Mouse (Mus musculus) CH12.LX (cell line): ENCODE results near the gene Fbxl3. TPM values are rescaled to one million over a fixed set of nuclear protein-coding genes. Genes with fewer than 3 reads are reported as not detected.

Experiments used
- DNase-seq: peaks from one replicate; pipeline ENCODE4 v3.0.0-alpha.2; 2013; ENCODE audit errors: extremely low read depth
- H3K27ac ChIP-seq: 2 replicates; pipeline ENCODE4 v1.5.1; 2012; ENCODE audit warnings: low read depth, mild to moderate bottlenecking, control low read depth, moderate library complexity; ENCODE audit not compliant: insufficient read depth
- H3K27me3 ChIP-seq: replicated peaks from 2 replicates; pipeline ENCODE3; 2012; ENCODE audit warnings: inconsistent platforms
- H3K36me3 ChIP-seq, 2 experiments: replicated peaks in 1 of 2; 2 replicates each; pipeline versions ENCODE3 to v1.6.1; 2012; ENCODE audit warnings: inconsistent platforms in 1 of 2, low read length in 1 of 2, mild to moderate bottlenecking in 1 of 2, mixed read lengths in 1 of 2, moderate library complexity in 1 of 2; ENCODE audit not compliant: control insufficient read depth in 1 of 2, insufficient read depth in 1 of 2
- H3K4me1 ChIP-seq, 2 experiments: 2 replicates each; pipeline ENCODE4 v1.6.1; 2012; ENCODE audit warnings: inconsistent platforms in 1 of 2, moderate library complexity in 1 of 2; ENCODE audit not compliant: insufficient read depth in 2 of 2, control insufficient read depth in 1 of 2
- H3K4me2 ChIP-seq: 2 replicates; pipeline ENCODE4 v1.6.1; 2012; ENCODE audit warnings: low read depth, mild to moderate bottlenecking, control low read depth; ENCODE audit not compliant: poor library complexity, insufficient read depth, severe bottlenecking
- H3K4me3 ChIP-seq, 3 experiments: fragments of 150-350 bp in 1 of 3; sonication (generic) in 1 of 3; replicated peaks in 1 of 3; 2 replicates each; pipeline versions ENCODE3 to v1.5.1; 2011 to 2012; ENCODE audit warnings: low read depth in 2 of 3, low read length in 2 of 3, mild to moderate bottlenecking in 2 of 3, moderate library complexity in 2 of 3, control low read depth in 1 of 3, improper control_type of control experiment in 1 of 3, inconsistent platforms in 1 of 3, mixed read lengths in 1 of 3; ENCODE audit not compliant: poor library complexity in 1 of 3
- H3K79me2 ChIP-seq: replicated peaks from 2 replicates; pipeline ENCODE4 v1.6.1; 2012; ENCODE audit warnings: mild to moderate bottlenecking, moderate library complexity; ENCODE audit not compliant: control insufficient read depth, poor library complexity, insufficient read depth, severe bottlenecking; ENCODE audit errors: extremely low read depth
- H3K9ac ChIP-seq: 2 replicates; pipeline ENCODE4 v1.6.1; 2012; ENCODE audit warnings: low read depth, mild to moderate bottlenecking, control low read depth, moderate library complexity; ENCODE audit not compliant: insufficient read depth
- H3K9me3 ChIP-seq: replicated peaks from 2 replicates; pipeline ENCODE3; 2012; ENCODE audit warnings: low read length, inconsistent platforms, mixed read lengths
- CHD1 ChIP-seq: IDR thresholded peaks from 2 replicates; pipeline ENCODE4 v1.6.1; 2012; ENCODE audit warnings: low read depth, low read length, improper control_type of control experiment, inconsistent platforms
- CHD2 ChIP-seq: IDR thresholded peaks from 2 replicates; pipeline ENCODE4 v1.6.1; 2011; ENCODE audit warnings: low read length, improper control_type of control experiment
- EP300 ChIP-seq: IDR thresholded peaks from 2 replicates; pipeline ENCODE4 v1.6.1; 2011; ENCODE audit warnings: low read length, improper control_type of control experiment
- ETS1 ChIP-seq: conservative IDR thresholded peaks from 2 replicates; pipeline ENCODE4 v1.6.1; 2012; ENCODE audit warnings: low read depth, mild to moderate bottlenecking, inconsistent platforms, low read length, improper control_type of control experiment, moderate library complexity
- IRF4 ChIP-seq: IDR thresholded peaks from 2 replicates; pipeline ENCODE4 v1.6.1; 2014; ENCODE audit warnings: low read depth, mild to moderate bottlenecking, inconsistent platforms, low read length, improper control_type of control experiment
- JUN ChIP-seq: IDR thresholded peaks from 2 replicates; pipeline ENCODE4 v1.6.1; 2011; ENCODE audit warnings: low read depth, mild to moderate bottlenecking, low read length, improper control_type of control experiment, moderate library complexity; ENCODE audit not compliant: insufficient read depth
- MAX ChIP-seq: IDR thresholded peaks from 2 replicates; pipeline ENCODE4 v1.6.1; 2011; ENCODE audit warnings: low read length, improper control_type of control experiment
- MAZ ChIP-seq: IDR thresholded peaks from 2 replicates; pipeline ENCODE4 v1.6.1; 2012; ENCODE audit warnings: low read depth, mild to moderate bottlenecking, inconsistent platforms, low read length, improper control_type of control experiment, moderate library complexity
- MEF2A ChIP-seq: IDR thresholded peaks from 2 replicates; pipeline ENCODE4 v1.6.1; 2014; ENCODE audit warnings: low read depth, mild to moderate bottlenecking, inconsistent platforms, low read length, improper control_type of control experiment, borderline replicate concordance
- MXI1 ChIP-seq: IDR thresholded peaks from 2 replicates; pipeline ENCODE4 v1.6.1; 2011; ENCODE audit warnings: mild to moderate bottlenecking, low read depth, low read length, improper control_type of control experiment
- MYC ChIP-seq: IDR thresholded peaks from 2 replicates; pipeline ENCODE4 v1.6.1; 2011; ENCODE audit warnings: low read depth, mild to moderate bottlenecking, improper control_type of control experiment, low read length
- NELFE ChIP-seq: IDR thresholded peaks from 2 replicates; pipeline ENCODE4 v1.6.1; 2011; ENCODE audit warnings: low read depth, low read length, improper control_type of control experiment
- POLR2AphosphoS2 ChIP-seq: IDR thresholded peaks from 2 replicates; pipeline ENCODE4 v1.6.1; 2011; ENCODE audit warnings: low read depth, low read length, improper control_type of control experiment
- RAD21 ChIP-seq: IDR thresholded peaks from 2 replicates; pipeline ENCODE4 v1.6.1; 2011; ENCODE audit warnings: low read depth, mild to moderate bottlenecking, low read length, improper control_type of control experiment, moderate library complexity
- SIN3A ChIP-seq: IDR thresholded peaks from 2 replicates; pipeline ENCODE4 v1.6.1; 2012; ENCODE audit warnings: low read length, improper control_type of control experiment, inconsistent platforms
- TBP ChIP-seq: conservative IDR thresholded peaks from 2 replicates; pipeline ENCODE4 v1.6.1; 2011; ENCODE audit warnings: low read depth, low read length, improper control_type of control experiment
- TCF12 ChIP-seq: IDR thresholded peaks from 2 replicates; pipeline ENCODE4 v1.6.1; 2014; ENCODE audit warnings: low read depth, mild to moderate bottlenecking, inconsistent platforms, low read length, improper control_type of control experiment
- UBTF ChIP-seq: IDR thresholded peaks from 2 replicates; pipeline ENCODE4 v1.6.1; 2012; ENCODE audit warnings: low read depth, mild to moderate bottlenecking, inconsistent platforms, low read length, improper control_type of control experiment, moderate library complexity
- USF1 ChIP-seq: IDR thresholded peaks from 2 replicates; pipeline ENCODE4 v1.6.1; 2014; ENCODE audit warnings: low read depth, mild to moderate bottlenecking, inconsistent platforms, low read length, improper control_type of control experiment
- ZC3H11A ChIP-seq: IDR thresholded peaks from 2 replicates; pipeline ENCODE4 v1.6.1; 2012; ENCODE audit warnings: low read depth, mild to moderate bottlenecking, inconsistent platforms, low read length, improper control_type of control experiment
- dilution Hi-C: fragments of 300-500 bp; cut with MboI; formaldehyde crosslinking; loops from 2 replicates; pipeline ENCODE4 v1.14.3; 2020; ENCODE audit warnings: low sequenced_read_pairs; ENCODE audit not compliant: extremely low pct_unique_long_range_greater_than_20kb, extremely low pct_ligation_motif_present
- in situ Hi-C: fragments of 300-500 bp; cut with MboI; formaldehyde crosslinking; loops from 3 replicates; pipeline ENCODE4 v1.14.3; 2019; ENCODE audit warnings: low sequenced_read_pairs, low pct_ligation_motif_present, low pct_unique_long_range_greater_than_20kb, mixed read lengths
- polyA plus RNA-seq: library from polyadenylated mRNA; unstranded; fragments of >175 nt; gene quantifications from 2 replicates; pipeline ENCODE4 v1.2.1, GENCODE M21; 2012; ENCODE audit warnings: low read depth; ENCODE audit not compliant: insufficient read length
- total RNA-seq, 2 experiments: library from RNA; depleted of rRNA; stranded (reverse); fragments of 300-350 nt in 1 of 2; fragments of >200 nt in 1 of 2; gene quantifications; 2 replicates each; pipeline ENCODE4 v1.2.3; 2012 to 2014

Fbxl3 gene
- total and polyA plus RNA-seq, 3 experiments = 22.6 to 43.3 (median 37.5) TPM

DNA sequence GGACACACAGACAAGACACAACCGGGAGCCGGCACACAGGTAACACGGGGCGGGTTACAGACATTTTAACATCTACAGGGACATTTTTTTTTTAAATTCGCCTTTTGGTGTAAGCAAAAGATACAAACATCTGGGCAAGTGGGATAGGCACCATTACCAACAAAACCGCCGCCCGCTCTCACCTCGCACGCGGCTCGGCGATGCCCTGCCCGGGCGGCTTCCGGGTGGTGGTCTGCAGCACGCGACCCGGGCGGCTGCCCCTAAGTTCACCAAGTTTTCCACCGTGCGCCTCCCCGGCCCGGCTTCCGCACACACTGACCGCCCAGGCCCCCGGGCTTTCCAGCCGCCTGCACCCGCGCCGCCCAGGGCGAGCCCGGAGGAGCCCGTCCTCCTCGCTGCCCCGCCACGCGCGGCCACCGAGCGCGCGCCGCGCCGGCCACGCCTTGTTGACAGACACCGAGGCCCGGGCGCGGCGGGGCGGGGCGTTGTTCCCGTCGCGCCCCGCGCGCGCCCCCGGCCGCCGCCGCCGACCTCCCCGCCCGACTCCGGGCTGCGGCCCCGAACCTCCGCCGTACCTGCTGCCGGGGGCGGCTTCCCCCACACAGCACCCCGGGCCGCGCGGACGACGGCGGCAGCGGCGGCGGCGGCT lies 655 bp downstream of the Fbxl3 start (continued):
- TF ChIP-seq USF1 (no peak), EP300 (no peak), ETS1 (no peak), MAZ (no peak), ZC3H11A (no peak), UBTF (peak; percentile 7; the same call in 1 of the 2 replicates), MYC (no peak), TBP (no peak), MXI1 (peak; percentile 91), MAX (peak; percentile 75)

DNA sequence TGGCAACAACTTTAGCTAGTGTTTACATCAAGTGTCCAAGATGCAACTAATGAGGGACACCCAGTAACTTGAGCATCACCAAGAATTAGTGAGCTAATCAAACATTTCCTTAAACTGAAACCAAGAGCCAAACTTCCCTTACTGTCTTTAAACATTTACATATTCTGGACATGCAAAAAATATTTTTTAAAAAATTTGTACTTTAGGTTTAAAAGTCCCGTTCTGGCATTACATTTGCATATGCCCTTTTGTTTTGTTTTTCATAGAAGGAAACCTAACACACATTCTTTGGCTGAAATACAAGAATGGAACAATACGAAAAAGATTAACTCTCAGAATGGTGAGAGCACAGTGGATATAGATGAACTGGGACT lies 1.2 kb downstream of the Fbxl3 start:
- peak overlapping the region; percentile 98 for H3K4me2 ChIP-seq
- H3K36me3 ChIP-seq = peaks cover 15 to 34% of the 10 kb centered on the region in 2 experiments
- dilution Hi-C loops (no loop called here), in situ Hi-C loops (no loop called here)
- H3K27me3 ChIP-seq = no peaks in the 10 kb centered on the region
- peaks cover 39% of the 10 kb centered on the region for H3K79me2 ChIP-seq
- H3K9ac ChIP-seq = peak overlapping the region; percentile 95
- no peaks in the 10 kb centered on the region for H3K9me3 ChIP-seq
- DNase-seq = peak; percentile 12
- H3K4me3 ChIP-seq = peak overlapping the region; percentile 83 to 93 (median 92)
- TF ChIP-seq JUN = no peak
- no peak for TF ChIP-seq USF1
- no peak for TF ChIP-seq TBP
- TF ChIP-seq SIN3A = no peak
- no peak for TF ChIP-seq POLR2AphosphoS2
- TF ChIP-seq MEF2A = no peak
- TF ChIP-seq ZC3H11A = no peak
- no peak for TF ChIP-seq UBTF
- TF ChIP-seq NELFE = no peak
- no peak for TF ChIP-seq TCF12
- TF ChIP-seq CHD1 = no peak
- TF ChIP-seq CHD2 = no peak
- TF ChIP-seq MXI1 = no peak
- no peak for TF ChIP-seq RAD21
- TF ChIP-seq IRF4 = no peak
- peaks cover 7 to 47% of the 10 kb centered on the region in 2 experiments; a peak in 3 of 4 replicates for H3K4me1 ChIP-seq
- H3K27ac ChIP-seq = no peak overlapping the region
